Mouse (Mus musculus): ENCODE measurements around the gene Pparg.

The Pparg gene

DNA sequence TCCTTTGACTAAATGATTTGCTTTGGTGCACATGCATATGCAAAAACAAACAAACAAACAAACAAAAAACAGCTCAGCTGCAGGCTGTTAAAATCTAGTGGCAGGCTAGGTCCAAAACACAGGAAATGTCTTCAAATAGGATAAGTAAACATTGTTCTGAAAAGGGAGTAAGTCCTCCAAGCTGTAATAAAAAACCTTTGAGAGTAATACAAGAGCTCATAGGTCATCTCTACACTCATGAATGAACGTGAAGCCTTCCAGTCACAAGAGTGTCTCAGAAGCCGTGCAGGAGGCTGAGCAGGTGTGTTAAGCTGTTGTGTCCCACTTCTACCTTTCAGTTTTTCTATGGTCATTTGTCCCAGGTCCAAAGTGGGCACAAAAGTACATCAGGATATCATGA is 102.6 kb downstream of the Pparg start:
- no peak for DNase-seq (ENCODE audit: low spot score in 2 of 2)

DNA sequence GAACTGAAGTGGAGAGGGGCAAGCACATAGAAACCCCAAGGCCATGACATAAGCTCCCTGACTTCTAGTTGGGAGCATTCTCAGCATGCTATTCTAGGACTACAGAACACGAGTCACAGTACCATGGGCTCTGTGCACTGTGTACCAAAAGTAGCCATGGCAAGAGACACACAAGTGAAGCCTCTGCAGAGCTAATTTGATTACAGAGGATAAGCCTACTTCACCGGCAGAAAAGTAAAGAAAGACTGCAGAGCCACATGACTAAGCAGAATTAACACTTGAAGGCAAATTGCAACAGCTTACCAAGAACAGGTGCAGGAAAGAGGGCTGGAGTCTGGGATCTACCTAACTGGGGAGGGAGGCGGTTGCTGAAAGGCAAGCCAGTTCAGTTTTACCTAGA is 103.9 kb downstream of the Pparg start:
- DNase-seq (ENCODE audit: low spot score in 2 of 2) = no peak

DNA sequence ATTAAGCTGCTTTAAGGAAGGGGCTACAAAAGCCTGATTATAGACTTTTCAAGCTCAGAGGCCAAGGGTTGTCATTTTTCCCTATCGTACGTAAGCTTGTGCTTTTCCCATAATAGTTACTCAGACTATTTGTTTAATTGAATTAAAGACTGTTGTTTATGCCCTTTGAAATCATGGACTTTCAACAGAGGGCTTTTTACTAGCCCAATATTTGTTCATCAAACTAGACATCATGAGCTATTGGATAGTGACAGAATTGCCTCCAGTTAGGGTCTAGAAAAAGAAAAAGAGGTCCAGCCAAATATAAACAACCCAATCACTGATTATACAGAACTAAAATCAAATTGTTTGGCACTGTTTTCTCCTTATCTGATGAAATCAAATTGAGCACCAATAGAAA is 104.7 kb downstream of the Pparg start:
- DNase-seq (ENCODE audit: low spot score in 2 of 2) = no peak

DNA sequence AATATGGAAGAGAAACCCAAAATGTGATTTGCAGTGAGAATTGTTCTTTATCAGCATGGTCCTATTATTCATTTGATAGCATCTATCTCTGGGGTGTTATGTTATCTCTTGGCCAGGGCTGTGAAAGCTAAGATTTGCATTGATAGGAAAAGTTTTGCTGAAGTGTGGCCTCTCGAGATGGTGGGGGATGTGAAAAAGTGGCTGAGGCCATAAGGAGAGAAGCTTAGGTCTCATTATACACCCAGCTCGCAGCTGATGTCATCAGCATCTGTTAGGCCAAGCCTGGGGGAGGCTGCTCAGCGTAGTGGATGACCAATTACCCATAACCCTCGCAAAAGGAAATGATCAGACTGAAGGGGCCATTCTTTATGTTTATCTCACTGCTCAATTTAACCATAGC is 105.1 kb downstream of the Pparg start:
- DNase-seq (ENCODE audit: low spot score in 2 of 2) = no peak

DNA sequence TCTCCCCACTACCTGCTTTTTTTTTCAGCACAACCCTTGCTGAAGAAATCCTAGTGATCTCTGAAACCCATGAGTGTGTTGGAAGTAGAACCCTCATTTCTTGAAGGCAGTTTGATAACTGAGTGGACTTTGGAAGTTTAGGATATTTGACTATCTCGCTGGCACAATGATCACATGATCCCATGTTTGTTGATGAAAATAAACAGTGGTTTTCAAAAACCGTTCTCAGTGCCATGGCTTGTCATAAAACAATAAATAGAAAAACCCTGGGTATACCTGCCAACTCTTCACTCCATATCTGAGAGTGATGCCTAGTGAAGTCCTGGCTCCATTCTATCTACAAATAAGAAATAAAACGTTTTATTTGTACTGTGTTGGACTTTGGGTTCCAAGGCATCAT is 105.8 kb downstream of the Pparg start:
- DNase-seq (ENCODE audit: low spot score in 2 of 2) = no peak

DNA sequence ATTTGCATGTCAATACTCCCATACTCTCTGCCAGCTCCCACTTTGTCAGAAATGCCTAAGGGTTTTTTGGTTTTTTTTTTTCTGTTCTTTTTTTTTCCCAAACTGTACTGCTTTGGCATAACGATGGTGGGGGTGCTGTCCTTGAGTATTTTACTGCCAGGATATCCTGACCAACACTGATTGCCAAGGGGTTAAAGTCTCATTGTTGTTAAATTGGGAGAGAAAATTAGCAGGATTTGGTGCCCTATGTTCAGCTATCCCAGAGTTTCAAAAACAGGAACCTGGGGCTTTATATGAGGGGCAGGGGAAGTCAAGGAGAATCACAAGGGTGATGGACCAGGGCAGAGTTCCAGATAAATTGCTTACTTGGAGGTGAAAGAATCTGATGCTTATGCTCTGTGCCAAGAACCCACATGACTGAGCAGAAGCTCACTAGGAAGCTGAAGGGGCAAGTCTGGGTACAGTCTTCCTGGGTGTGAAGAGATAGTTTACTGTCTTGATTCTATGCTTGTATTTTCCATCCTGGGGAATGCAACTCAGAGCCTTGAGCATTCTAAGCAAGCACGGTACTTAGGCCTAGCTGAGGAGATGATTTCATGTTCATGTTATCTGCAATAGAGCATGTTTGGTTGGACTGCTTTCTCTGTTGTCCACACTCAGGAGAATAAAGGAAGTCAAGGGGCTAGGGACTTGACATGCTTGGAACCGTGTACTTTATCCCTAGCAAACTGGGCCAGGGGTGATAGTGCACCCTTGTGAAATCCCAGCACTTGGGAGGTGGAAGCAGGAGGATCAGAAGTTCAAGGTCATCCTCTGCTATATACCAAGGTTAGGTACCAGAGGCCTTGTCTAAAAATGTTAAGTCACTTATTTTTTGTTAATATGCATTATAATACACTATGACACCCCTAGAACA is 109.2 kb downstream of the Pparg start:
- no peak for DNase-seq (ENCODE audit: low spot score in 2 of 2)

DNA sequence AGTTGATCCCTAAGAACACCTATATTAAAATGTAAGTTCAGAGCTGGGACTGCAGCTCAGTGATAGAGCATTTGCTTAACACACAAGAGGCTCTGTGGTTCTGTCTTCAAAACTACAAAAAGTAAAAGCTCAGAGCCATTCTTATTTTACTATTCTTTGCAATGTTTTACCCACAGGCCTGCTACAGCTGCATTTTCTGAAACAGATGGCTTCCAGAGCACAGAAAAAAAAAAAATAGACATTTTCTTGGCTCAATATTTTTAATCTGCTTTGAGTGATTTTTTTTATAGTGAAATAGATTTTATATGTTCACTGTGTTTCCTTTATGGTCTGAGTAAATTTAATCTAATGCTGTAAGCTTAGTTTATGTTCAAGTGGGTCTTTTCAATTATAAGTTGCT is 111.2 kb downstream of the Pparg start:
- DNase-seq (ENCODE audit: low spot score in 2 of 2) = no peak

DNA sequence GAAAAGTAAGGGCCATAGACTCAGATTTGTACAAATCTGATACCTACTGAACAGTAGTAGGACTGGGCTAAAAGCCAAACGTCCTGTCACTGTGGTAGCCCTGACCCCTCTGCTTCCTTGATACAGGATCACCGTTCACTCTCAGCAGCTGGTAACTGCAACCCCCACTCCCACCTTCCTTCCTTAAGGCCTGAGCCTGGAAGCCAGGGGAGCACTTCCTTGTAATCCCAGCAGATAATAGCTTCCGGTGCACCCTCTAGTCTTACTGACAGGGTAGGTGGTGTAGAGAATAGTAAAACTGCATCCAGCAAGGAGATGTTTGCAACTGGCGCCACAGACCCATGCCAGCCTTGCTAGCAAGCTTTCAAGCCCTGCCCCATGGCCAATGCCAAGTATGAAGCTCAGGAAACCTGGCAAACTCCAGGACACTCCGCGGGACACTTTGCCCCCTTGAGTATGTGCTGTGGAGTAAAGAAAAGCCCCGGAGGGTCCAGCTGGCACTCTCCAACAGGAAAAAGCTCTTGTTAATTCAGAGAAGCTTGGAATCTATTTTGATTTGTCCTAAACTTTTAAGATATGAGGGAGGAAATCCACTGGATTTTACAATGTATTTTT is 116.4 kb downstream of the Pparg start:
- no peak for DNase-seq (ENCODE audit: low spot score in 2 of 2)

DNA sequence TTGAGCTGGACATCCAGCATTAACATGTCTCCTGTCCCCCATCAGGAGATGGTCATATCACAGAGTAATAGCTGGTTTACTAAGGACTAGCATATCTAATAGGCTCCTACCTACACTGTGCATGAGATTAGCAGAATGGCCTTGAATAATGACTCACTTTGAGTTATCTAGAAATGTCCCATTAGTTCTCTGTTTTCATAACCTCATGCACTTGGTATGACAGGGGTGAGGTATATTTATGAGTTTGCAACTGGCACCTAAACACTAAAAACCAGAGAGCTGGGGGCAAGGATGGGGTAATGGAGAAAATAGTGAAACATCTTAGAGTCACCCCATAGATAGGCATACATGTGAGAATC is 119.2 kb downstream of the Pparg start:
- no peak for DNase-seq (ENCODE audit: low spot score in 2 of 2)

DNA sequence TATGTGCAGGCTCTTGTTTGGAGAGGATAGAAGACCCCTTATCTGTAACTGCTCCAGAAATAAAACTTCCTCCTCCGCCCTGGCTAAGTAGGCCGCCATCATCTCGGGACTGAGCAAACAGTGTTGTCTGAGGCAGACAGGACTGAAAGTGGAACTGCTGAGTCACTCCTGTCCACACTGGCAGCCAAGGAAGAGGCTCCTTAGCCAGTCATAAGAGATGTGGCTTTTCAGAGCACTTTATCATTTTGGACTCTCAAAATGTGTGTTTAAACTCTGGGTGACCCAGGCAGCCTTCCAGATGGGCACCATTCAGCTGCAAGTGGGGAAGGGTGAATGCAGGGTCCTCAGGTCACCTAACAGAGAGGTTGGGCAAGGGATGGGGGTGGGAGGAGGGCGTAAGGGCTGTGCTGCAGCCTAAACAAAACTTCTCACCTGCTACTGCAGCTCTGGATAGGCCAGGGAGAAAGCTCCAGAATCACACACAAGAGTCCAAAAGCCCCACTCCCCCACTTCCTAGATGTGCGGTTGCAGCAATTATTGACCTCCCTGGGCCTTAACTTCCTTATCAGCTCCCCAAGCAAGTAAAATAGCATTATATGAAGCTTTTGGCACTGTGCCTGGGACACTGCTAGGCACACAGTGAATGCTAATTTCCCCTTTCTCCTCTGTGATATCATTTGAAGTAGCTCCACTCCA is 119.7 kb downstream of the Pparg start:
- peak; percentile 26 to 47 for DNase-seq (ENCODE audit: low spot score in 2 of 2)

DNA sequence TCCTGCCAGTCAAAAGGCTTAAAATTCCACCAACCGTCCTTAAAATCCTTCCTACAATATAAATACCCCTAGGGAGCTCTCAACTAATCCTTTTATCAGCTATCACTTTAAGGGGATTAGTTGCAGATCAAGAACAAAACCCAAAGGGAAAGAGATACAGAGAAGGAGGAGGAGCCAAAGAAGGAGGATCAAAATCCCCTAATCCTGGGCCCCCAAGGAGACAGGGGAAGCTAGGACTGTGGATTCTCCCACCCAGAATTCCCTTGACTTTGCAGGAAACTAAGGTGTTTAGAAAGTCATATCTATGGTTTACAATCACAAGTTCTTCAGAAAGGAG is 120.2 kb downstream of the Pparg start:
- DNase-seq (ENCODE audit: low spot score in 2 of 2) = no peak

DNA sequence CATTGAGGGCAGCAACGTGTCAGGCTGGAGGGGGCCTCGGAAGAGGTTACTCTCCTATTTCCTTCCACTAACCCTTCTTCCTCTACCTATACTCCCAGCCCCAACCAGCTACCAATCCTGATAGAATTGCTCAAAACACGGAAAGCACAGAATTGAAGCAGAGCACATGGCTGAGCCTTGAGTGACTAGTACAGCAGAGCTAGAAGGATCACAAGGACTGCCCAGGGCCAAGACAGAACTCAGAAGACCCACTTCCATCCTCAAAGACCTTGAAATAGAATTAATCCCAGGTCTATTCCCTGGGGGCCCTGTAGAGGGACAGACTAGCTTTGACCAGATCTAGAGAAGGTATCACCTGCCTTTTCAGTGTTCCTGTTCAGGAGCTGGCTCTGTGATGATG is 120.9 kb downstream of the Pparg start:
- no peak for DNase-seq (ENCODE audit: low spot score in 2 of 2)

DNA sequence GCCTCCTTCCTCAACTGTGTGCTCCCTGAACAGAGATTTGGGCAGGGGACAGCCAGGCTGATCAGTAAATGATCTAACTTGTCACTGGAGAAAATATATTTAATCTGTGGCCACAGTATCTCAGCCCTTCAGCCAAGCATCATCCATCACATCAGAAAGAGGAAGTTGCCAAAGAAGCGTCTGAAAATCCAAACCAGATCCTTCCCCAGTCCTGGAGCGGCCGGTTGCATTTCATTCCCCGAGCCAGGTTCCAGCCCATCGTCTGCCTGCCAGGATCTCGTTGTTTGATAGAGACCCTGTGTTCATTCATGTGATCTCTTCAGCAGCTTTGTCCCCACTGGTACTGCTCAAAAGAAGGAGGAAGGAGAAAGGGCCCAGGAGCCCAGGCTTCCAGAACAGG is 124.9 kb downstream of the Pparg start:
- no peak for DNase-seq (ENCODE audit: low spot score in 2 of 2)

DNA sequence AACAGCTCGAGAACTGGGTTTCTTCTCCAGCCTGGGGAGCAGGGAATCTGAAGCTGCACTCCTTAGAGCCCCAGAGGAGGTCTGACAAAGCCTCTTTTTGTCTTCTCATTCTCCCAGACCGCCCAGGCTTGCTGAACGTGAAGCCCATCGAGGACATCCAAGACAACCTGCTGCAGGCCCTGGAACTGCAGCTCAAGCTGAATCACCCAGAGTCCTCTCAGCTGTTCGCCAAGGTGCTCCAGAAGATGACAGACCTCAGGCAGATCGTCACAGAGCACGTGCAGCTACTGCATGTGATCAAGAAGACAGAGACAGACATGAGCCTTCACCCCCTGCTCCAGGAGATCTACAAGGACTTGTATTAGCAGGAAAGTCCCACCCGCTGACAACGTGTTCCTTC is 129.1 kb downstream of the Pparg start:
- no peak for DNase-seq (ENCODE audit: low spot score in 2 of 2)

DNA sequence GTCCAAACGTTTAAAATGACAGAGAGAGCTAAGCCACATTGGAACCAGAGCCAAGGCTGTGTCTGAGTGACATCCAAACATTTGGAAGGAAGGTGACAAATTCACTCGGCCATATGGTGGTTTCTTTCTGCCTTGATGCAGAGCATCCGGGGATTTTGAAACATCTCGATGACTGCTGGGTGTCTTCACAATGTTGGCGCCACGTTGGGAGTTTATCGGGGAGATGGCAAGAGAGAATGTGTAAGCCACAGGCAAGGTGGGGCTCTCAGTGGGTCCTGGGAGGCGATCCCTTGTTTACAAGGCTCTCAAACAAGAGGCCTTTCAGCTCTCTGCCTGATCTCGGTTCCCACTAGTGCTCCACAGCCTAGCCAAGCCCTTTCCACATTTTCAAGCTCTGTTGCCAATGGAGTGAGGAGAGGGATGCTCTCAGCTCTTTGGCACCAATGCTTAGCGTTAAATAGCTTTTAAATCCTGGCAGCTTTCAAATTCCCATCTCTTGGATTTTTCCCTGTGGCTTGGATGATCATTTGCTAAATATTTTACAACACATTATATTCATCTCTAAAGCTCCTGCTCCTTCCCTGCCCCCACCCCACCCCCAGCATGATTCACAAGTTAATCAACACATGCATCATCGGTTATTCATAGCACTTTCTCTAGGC is 132.3 kb downstream of the Pparg start:
- no peak for DNase-seq (ENCODE audit: low spot score in 2 of 2)

DNA sequence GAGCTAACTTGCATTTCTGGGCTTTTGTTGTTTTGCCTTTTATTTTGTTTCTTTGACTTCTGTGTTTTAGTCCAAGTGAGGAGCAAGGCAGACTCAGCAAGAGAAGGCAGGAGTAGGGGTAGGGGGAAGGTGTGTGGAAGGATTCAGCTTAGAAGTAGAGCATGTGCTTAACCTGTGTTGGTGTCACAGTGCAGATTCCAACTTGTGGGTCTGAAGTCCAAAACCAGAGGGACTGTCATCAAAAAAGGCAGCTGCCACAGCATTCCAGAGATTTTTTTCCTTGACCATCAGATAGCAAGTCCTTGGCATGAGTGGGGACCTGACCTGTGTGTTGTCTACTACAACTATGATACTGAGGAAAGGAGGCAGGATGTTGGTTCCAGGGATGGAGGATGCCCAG is 133.1 kb downstream of the Pparg start:
- DNase-seq (ENCODE audit: low spot score in 2 of 2) = no peak

DNA sequence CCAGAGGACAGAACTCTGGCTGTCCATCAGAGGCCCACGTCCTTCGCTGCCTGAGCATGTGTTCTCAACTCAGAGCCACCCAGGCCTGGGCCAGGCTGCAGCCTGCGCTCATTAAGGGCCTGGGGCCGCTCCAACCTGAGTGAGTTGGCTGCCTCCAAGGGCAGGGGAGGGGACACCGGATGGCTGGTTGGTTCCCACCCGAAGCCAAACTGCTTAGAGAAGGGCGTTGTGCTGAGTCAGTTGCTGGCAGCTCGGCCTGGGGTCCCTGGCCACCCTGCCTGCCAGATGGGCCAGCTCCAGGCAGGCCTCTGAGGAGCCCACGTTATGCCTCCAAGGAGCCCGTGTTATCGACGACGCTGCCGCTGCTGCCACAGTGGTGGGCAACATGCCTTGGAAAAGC is 138.8 kb downstream of the Pparg start:
- DNase-seq (ENCODE audit: low spot score in 2 of 2) = no peak

DNA sequence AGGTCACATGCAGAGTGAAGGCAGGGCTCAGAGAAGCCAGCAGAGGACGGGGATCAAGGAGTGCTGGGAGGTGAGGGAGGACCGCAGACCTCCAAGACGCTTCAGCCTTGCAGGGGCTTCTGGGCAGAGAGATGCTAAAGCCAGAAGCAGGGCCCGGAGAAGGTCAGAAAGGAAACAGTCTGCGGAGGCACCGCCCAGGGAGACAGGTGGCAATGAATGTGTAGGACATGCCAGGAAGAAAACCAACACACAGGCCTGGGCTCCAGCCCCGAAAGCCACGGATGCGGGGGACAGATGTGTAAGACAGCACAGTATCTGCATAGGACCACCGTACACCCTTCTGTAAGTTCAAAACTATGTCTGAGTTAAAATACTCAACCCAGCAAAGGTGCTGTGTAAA is 139.5 kb downstream of the Pparg start:
- DNase-seq (ENCODE audit: low spot score in 2 of 2) = no peak

DNA sequence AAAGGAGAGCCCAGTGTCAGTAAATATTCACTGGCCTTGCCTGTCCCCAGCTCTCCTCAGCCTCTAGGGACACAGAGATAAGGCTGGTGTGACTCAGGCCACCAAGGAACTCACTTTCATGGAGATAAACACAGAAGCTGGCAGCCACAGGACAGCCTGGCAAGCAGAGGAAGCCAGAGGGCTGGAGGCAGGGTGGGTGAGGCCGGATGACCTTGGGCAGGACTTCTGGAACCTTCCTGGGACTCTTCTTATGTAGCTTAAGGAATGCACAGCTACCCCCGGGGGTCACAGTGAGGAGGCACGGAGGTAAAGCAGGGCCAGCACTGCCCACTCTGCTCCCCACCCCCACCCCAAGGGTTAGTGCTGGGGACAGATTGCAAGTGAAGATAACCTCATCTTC is 140.4 kb downstream of the Pparg start:
- DNase-seq (ENCODE audit: low spot score in 2 of 2) = no peak

DNA sequence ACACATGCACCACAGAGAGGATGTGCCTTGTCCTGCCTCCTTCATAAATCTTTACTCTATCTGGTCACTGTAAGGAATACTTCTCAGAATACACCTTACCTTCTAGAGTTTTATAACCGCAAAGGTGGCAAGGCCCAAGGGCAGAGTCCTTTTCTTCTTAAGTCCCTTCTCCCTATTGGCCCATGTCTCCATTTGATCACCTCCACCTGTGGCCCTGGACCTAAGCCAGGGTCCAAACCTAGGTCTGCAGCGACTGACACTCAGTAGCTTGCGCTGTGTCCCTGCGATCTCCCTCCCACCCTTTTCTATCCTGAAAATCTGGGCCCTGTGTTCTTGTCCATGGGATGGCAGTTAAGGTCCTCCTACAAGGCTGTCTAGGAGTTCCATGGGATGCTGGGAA is 142.3 kb downstream of the Pparg start:
- DNase-seq (ENCODE audit: low spot score in 2 of 2) = no peak

DNA sequence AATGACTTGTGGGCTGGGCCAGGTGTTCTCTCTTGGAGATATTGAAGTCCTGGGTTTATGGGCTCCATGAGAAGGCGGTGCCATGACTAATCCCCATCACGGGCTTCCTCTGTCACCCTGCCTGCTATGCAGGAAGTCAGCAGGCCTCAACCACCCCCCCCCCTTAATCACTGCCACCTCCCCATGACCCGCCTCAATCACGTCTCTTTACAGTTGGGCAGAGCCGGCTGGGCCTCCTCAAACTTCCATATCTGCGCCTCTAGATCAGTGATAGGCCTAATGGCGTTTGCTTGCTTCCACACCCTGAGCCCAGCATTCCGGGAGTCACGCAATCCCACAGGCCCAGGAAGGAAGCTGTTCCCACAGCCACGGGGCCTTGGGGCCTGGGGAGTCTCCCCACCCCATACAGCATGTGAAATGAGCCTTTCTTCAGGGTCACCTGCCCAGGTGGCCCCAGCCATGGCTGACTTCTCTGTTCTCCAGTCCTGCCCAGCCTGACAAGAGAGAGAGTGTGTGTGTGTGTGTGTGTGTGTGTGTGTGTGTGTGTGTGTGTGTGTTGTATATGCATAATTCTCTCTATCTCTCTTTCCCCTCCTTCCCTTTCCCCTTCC is 142.9 kb downstream of the Pparg start:
- DNase-seq (ENCODE audit: low spot score in 2 of 2) = no peak

DNA sequence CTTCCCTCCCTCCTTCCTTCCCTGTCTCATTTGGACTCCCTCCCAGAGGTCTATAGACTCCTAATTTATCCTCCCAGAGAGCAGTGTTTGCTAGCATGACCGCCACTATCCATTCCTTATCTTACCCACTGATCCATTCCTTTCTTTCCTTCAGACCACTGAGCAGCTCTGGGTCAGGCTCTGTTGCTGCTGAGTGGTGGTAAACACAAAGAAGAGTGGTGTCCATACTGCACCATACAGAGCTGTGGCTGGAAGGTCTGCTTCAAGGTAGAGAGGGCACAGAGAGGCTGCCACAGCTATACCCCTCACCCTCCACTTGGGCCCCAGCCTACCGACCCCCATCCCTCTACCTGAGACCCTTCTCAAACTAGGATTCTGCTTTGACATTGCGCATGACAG is 143.4 kb downstream of the Pparg start:
- DNase-seq (ENCODE audit: low spot score in 2 of 2) = no peak

All from spleen, postnatal 36 days (tissue).